ENCODE assay signal across 8 mouse cellular contexts in genomic region chr16:11908461-11909014, GRCm38 (mm10). TPM values are rescaled to one million over a fixed set of nuclear protein-coding genes. Genes with fewer than 3 reads are reported as not detected.
DNase-seq lines count a peak whose midpoint lies in the region; ATAC-seq lines count a peak whose summit lies in the region.

No protein-coding gene starts in this region.

- no peaks in the 10 kb centered on the region for H3K9me3 ChIP-seq in erythroblast, embryonic 14.5 days (ENCODE audit: control insufficient read depth, low read length)
- H3K9me3 ChIP-seq in kidney, embryonic 14.5 days (ENCODE audit: control insufficient read depth, low read length): no peaks in the 10 kb centered on the region
- H3K9me3 ChIP-seq in midbrain, embryonic 16.5 days (replicated peaks; ENCODE audit: control insufficient read depth, low read length, poor library complexity, severe bottlenecking): no peaks in the 10 kb centered on the region

- peaks cover 21% of the 10 kb centered on the region for H3K4me1 ChIP-seq in erythroblast, embryonic 14.5 days (ENCODE audit: control insufficient read depth)
- H3K4me1 ChIP-seq in kidney, embryonic 14.5 days (ENCODE audit: control insufficient read depth, insufficient read depth, low read length): peaks cover 8% of the 10 kb centered on the region; the same call in 1 of the 2 replicates
- H3K4me1 ChIP-seq in midbrain, embryonic 16.5 days (ENCODE audit: control insufficient read depth, insufficient read depth, low read length): peaks cover 12% of the 10 kb centered on the region

- peak; percentile 15 to 17 for DNase-seq in layer of hippocampus, adult 8-10 months (ENCODE audit: low spot score in 2 of 2)
- DNase-seq in layer of hippocampus, adult 18-20 months (ENCODE audit: low spot score in 2 of 2): no peak
- DNase-seq in brain, adult 2 months (ENCODE audit: low read depth, low spot score): peak; percentile 83
- DNase-seq in Muller cell, postnatal 12 days (ENCODE audit: inconsistent ontology term): no peak
- DNase-seq in embryo, embryonic 9.5 days (ENCODE audit: extremely low spot score): no peak

- H3K36me3 ChIP-seq in erythroblast, embryonic 14.5 days (ENCODE audit: control insufficient read depth): peaks cover 6% of the 10 kb centered on the region
- H3K36me3 ChIP-seq in kidney, embryonic 14.5 days (ENCODE audit: control insufficient read depth, insufficient read depth, low read length): no peaks in the 10 kb centered on the region; the same call in 1 of the 2 replicates
- H3K36me3 ChIP-seq in midbrain, embryonic 16.5 days (ENCODE audit: control insufficient read depth, insufficient read depth, low read length): no peaks in the 10 kb centered on the region

- 24% methylated on average over 11 of the region's 11 CpGs for WGBS in kidney, embryonic 14.5 days
- WGBS in midbrain, embryonic 16.5 days: 24% methylated on average over 11 of the region's 11 CpGs

- H3K27ac ChIP-seq in kidney, embryonic 14.5 days (ENCODE audit: low read depth, low read length): peak overlapping the region; percentile 57
- H3K27ac ChIP-seq in midbrain, embryonic 16.5 days (ENCODE audit: low read length): peak overlapping the region; percentile 92

- peak overlapping the region; percentile 65 for H3K4me2 ChIP-seq in kidney, embryonic 14.5 days (replicated peaks; ENCODE audit: low read depth, low read length)
- H3K4me2 ChIP-seq in midbrain, embryonic 16.5 days (ENCODE audit: low read length): peak overlapping the region; percentile 63

- H3K4me3 ChIP-seq in erythroblast, embryonic 14.5 days (replicated peaks): peak overlapping the region; percentile 81
- H3K4me3 ChIP-seq in kidney, embryonic 14.5 days (ENCODE audit: low read length): peak overlapping the region; percentile 64
- H3K4me3 ChIP-seq in midbrain, embryonic 16.5 days (ENCODE audit: low read depth, low read length): peak overlapping the region; percentile 61

- peak overlapping the region; percentile 70 for H3K9ac ChIP-seq in kidney, embryonic 14.5 days (ENCODE audit: low read depth, low read length)
- peak overlapping the region; percentile 91 for H3K9ac ChIP-seq in midbrain, embryonic 16.5 days (ENCODE audit: low read depth, low read length)

- ATAC-seq in kidney, embryonic 14.5 days (ENCODE audit: low FRiP score, low TSS enrichment): peak; percentile 50; the same call in 1 of the 2 replicates
- ATAC-seq in midbrain, embryonic 16.5 days: peak; percentile 79

- H3K27me3 ChIP-seq in erythroblast, embryonic 14.5 days (ENCODE audit: control insufficient read depth): no peaks in the 10 kb centered on the region; the same call in 1 of the 2 replicates
- no peaks in the 10 kb centered on the region for H3K27me3 ChIP-seq in kidney, embryonic 14.5 days (ENCODE audit: control insufficient read depth, insufficient read depth, low read length)
- no peaks in the 10 kb centered on the region for H3K27me3 ChIP-seq in midbrain, embryonic 16.5 days (ENCODE audit: control insufficient read depth, insufficient read depth, low read depth, low read length)

RNA-seq across cellular contexts. Expression of gene Cpped1, which starts 0.7 kb away (rescaled TPM):
- 10 to 100 TPM; 36.3 to 37.8 (median 36.8) TPM for total RNA-seq in layer of hippocampus, adult 8-10 months (2022)
- 10 to 100 TPM; 35.5 to 35.6 TPM for total RNA-seq in layer of hippocampus, adult 18-20 months (2021)
- polyA plus RNA-seq in erythroblast, embryonic 14.5 days (2012): 0.37 and 0.41 TPM in 2 replicates
- 23.3 and 37.3 TPM in 2 replicates for polyA plus RNA-seq in kidney, embryonic 14.5 days (2014; fragmentation: Nextera tagmentation; extraction: Ambion mirVana)
- 13.1 and 15.6 TPM in 2 replicates for polyA plus RNA-seq in midbrain, embryonic 16.5 days (2015; fragmentation: Nextera tagmentation; extraction: Ambion mirVana)

Comparison
In these comparisons a context has a peak if more than half of its experiments do, and no peak if none do; other contexts are left out.
1. DNase-seq: peak in layer of hippocampus, adult 8-10 months (2 of 2) and brain, adult 2 months (single experiment); none in layer of hippocampus, adult 18-20 months (0 of 2), Muller cell, postnatal 12 days (single experiment) and embryo, embryonic 9.5 days (single experiment).
2. RNA of gene Cpped1, which starts 0.7 kb away (polyA plus RNA-seq): 23.3 to 37.3 TPM in kidney, embryonic 14.5 days and 13.1 to 15.6 TPM in midbrain, embryonic 16.5 days; 0.37 to 0.41 TPM in erythroblast, embryonic 14.5 days; every median in the first group is over 10 times any median in the second.
3. Peak in every context shown above with its lines, with median percentiles within 50 percentile points of each other: H3K4me3 ChIP-seq.